ENCODE assay signal across 14 mouse cellular contexts in genomic region chr9:66613667-66614066, GRCm38 (mm10).
"Had no signal": no experiment of that assay in that cellular context is flagged by ENCODE, and none has a peak within 500 bp of the region (broad histone marks: within the 10 kb centered on the region; RNA-seq: fewer than 3 reads in every experiment).

No protein-coding gene starts in this region.

- H3K4me2 ChIP-seq: liver, embryonic 13.5 days; midbrain, embryonic 11.5 days had no signal

- DNase-seq: kidney, adult 18-20 months; kidney, postnatal 36 days; layer of hippocampus, postnatal 36 days; liver, embryonic 13.5 days; lung, adult 2 months; lung, postnatal 4 days; midbrain, embryonic 14.5 days; right cerebral cortex, adult 18-20 months; right cerebral cortex, postnatal 14 days; thymus, adult 18-20 months; thymus, postnatal 36 days had no signal

- H3K9ac ChIP-seq: liver, embryonic 13.5 days had no signal

- H3K4me3 ChIP-seq: left cerebral cortex, adult 2 months; liver, embryonic 13.5 days had no signal

- H3K36me3 ChIP-seq: liver, embryonic 13.5 days had no signal

- H3K27ac ChIP-seq: kidney, postnatal 0 days; left cerebral cortex, adult 2 months; liver, embryonic 13.5 days had no signal

- H3K9me3 ChIP-seq: liver, embryonic 13.5 days had no signal

- H3K27me3 ChIP-seq: liver, embryonic 13.5 days had no signal
